Mouse (Mus musculus): ENCODE measurements around the gene Ski. TPM values are rescaled to one million over a fixed set of nuclear protein-coding genes. Genes with fewer than 3 reads are reported as not detected.
"Not testable (repeated sequence)": the region's sequence is repeated elsewhere in the genome, so short reads cannot be mapped to it uniquely, and the experiment has no call there.

Gene Ski
- polyA plus RNA-seq, 1 experiment from 2014 or later = 2.1 TPM

DNA sequence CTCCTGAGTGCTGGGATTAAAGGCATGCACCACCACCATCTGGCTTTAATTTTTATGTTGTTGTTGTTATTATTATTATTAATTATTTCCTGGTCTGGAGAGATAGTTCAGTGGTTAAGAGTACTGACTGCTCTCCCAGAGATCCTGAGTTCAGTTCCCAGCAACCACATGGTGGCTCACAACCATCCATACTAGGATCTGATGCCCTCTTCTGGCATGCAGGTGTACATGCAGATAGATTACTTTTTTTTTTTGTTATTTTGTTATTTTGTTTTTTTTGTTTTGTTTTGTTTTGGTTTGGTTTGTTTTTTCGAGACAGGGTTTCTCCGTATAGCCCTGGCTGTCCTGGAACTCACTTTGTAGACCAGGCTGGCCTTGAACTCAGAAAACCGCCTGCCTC is 25.7 kb upstream of the Ski start:
- ATAC-seq (ENCODE audit: insufficient read depth); H3K36me3 ChIP-seq (replicated peaks); H3K27ac ChIP-seq (replicated peaks); H3K27me3 ChIP-seq; H3K4me3 ChIP-seq (replicated peaks); H3K4me2 ChIP-seq; H3K9me3 ChIP-seq (replicated peaks); H3K9ac ChIP-seq: not testable (repeated sequence)
- 68% methylated on average over 3 of the region's 3 CpGs for WGBS (ENCODE audit: insufficient replicate concordance)
- peaks cover 30% of the 10 kb centered on the region for H3K4me1 ChIP-seq (replicated peaks)

DNA sequence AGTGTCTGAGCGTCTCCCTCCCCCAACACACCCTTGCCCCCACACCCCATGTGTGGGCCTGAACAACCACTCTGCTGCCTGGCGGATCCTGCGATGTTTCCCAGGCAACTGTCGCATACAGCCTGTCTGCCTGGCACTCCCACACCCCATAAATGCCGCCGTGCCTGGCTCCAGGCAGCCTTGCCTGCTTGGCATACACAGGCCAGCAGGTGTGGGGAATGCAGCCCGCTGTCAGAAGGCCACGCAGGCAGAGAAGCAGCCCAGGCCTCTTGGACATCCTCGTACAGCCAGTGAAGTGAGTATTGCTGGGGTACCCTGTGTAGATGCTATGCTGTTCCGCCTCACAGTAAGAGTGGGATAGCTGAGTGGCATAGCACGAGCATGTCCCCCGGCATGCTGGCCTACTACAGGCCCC is 24.3 kb upstream of the Ski start:
- Histone ChIP-seq H3K4me2 (no peak overlapping the region), H3K27ac (replicated peaks) (no peak overlapping the region), H3K36me3 (replicated peaks) (no peaks in the 10 kb centered on the region), H3K9ac (no peak overlapping the region), H3K9me3 (replicated peaks) (no peaks in the 10 kb centered on the region), H3K4me3 (replicated peaks) (no peak overlapping the region), H3K4me1 (replicated peaks) (peaks cover 30% of the 10 kb centered on the region), H3K27me3 (no peaks in the 10 kb centered on the region)
- WGBS (ENCODE audit: insufficient replicate concordance) = 75% methylated on average over 12 of the region's 12 CpGs
- ATAC-seq (ENCODE audit: insufficient read depth) = no peak

DNA sequence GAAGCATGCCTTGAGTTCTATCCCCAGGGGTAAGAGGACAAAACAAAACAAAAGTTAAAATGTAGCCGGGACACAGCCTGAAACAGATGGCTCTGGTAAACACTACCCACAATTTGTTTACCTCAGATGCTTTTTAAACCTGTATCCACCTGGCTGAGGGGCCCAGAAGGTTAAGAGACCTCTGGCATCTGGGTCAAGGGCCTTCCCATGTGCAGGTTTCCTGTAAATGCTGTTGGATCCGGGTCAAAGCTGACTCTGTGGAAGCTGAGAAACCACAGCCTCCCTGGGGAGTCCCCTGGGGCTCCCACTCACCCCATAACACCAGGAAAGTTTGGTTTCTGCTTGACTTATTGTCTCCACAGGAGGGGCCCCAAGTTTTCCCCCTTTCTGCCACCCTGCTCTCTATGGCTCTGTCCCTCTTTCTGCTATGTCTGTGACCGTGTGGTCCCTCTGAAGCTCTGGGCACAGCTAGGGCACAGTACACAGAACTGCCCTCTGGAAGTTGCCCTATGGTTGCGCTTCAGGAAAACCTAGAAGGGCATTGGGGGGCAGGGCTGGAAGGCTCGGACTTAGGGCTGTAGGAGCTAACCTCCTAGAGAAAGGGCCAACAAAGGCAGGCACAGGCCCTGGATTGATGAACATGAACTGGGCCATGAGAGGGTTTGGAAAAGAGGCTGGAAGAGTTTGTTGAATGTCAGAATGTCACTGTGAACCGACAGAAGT is 23.5 kb upstream of the Ski start:
- ATAC-seq (ENCODE audit: insufficient read depth) = no peak
- Histone ChIP-seq H3K4me2 (no peak overlapping the region), H3K27me3 (no peaks in the 10 kb centered on the region), H3K9me3 (replicated peaks) (no peaks in the 10 kb centered on the region), H3K4me3 (replicated peaks) (no peak overlapping the region), H3K36me3 (replicated peaks) (no peaks in the 10 kb centered on the region), H3K9ac (no peak overlapping the region), H3K27ac (replicated peaks) (no peak overlapping the region), H3K4me1 (replicated peaks) (peaks cover 29% of the 10 kb centered on the region)
- WGBS (ENCODE audit: insufficient replicate concordance) = 43% methylated on average over 6 of the region's 6 CpGs

DNA sequence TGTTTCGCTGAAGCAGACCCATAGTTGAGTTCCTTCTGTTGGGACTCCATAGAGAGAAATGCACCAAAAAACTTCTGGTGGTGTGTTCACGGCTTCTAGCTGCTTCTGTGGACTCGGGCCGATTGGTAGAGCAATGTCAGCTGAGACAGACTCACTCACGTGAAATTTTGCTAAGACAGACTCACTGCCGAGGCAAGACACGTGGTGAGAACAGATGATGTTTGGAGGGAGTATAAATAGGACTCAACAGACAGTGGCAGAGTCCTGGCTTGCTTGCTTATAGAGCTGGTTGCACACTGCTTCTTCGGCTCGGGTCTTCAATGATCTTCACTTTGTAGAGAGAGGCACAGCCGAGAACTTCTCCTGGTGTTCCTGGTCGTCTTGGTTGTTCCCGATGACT is 20.8 kb upstream of the Ski start:
- ATAC-seq (ENCODE audit: insufficient read depth) = no peak
- WGBS (ENCODE audit: insufficient replicate concordance) = 64% methylated on average over 12 of the region's 12 CpGs
- Histone ChIP-seq H3K4me3 (replicated peaks) (no peak overlapping the region), H3K27me3 (no peaks in the 10 kb centered on the region), H3K4me1 (replicated peaks) (peaks cover 9% of the 10 kb centered on the region), H3K4me2 (no peak overlapping the region), H3K9me3 (replicated peaks) (no peaks in the 10 kb centered on the region), H3K9ac (no peak overlapping the region), H3K27ac (replicated peaks) (no peak overlapping the region), H3K36me3 (replicated peaks) (no peaks in the 10 kb centered on the region)

DNA sequence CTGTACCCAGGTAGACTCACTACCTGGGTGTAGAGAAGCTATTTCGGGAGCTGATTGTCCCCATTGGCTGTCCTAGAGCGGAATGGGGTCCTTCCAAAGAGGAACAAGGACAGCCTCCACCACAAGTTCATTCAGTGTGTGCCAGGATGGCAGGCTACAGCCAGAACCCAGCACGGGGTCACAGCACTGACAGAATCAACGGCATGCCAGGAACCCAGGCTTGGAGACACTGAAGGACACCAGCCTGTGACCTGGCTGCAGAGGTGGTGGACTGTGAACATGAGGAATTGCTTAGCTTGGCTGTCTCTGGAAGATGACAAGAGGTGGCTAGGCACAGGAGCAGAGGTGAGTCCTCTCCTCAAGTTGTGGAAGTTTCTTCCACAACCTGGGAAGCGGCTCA is 19.9 kb upstream of the Ski start:
- ATAC-seq (ENCODE audit: insufficient read depth) = no peak
- no peak overlapping the region for H3K9ac ChIP-seq
- no peak overlapping the region for H3K4me3 ChIP-seq (replicated peaks)
- no peak overlapping the region for H3K27ac ChIP-seq (replicated peaks)
- 64% methylated on average over 5 of the region's 5 CpGs for WGBS (ENCODE audit: insufficient replicate concordance)
- H3K4me2 ChIP-seq = no peak overlapping the region
- H3K9me3 ChIP-seq (replicated peaks) = no peaks in the 10 kb centered on the region
- no peaks in the 10 kb centered on the region for H3K36me3 ChIP-seq (replicated peaks)
- peaks cover 17% of the 10 kb centered on the region for H3K4me1 ChIP-seq (replicated peaks)
- H3K27me3 ChIP-seq = no peaks in the 10 kb centered on the region

DNA sequence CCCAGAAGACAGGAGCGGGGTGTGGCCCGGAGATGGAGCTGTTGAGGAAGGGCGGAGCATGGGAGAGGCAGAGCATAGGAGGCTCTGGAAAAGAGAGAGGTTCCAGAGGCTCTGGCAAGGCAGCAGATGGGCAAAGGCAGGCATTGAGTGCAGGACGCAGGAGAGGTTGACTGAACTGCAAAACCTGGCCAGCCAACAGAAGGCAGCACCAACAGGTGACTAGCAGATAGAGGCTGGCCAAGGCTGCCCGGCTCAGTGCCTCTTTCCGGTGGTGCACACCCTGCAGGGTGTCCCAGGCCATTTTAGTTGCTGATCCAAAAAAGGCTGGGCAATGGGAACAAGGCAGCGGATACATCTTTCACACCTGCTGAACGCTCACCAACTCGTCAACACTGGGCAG is 19.4 kb upstream of the Ski start:
- 67% methylated on average over 9 of the region's 9 CpGs for WGBS (ENCODE audit: insufficient replicate concordance)
- Histone ChIP-seq H3K4me3 (replicated peaks) (no peak overlapping the region), H3K36me3 (replicated peaks) (no peaks in the 10 kb centered on the region), H3K4me1 (replicated peaks) (peaks cover 22% of the 10 kb centered on the region), H3K27ac (replicated peaks) (no peak overlapping the region), H3K4me2 (no peak overlapping the region), H3K27me3 (no peaks in the 10 kb centered on the region; the same call in 1 of the 2 replicates), H3K9ac (no peak overlapping the region), H3K9me3 (replicated peaks) (no peaks in the 10 kb centered on the region)
- ATAC-seq (ENCODE audit: insufficient read depth) = no peak

DNA sequence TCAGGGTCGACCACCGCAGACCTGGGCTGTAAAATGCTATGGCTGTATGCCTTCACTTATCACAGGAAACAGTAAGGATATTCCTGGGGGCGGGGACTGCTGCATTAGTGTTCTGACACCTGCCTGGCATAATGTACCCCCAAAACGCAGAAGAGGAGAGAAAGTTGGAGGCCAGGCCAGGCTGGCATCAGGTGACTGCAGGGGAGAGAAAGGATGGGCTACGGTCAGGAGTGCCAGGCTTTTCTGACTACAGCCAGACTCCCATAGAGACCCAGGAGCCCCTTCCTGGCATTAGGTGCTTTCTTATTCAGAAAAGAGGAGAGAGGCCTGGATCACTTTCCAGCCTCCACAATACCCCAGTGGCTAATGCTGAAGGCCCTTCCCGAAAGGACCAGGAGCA is 17.1 kb upstream of the Ski start:
- no peak for ATAC-seq (ENCODE audit: insufficient read depth)
- Histone ChIP-seq H3K4me3 (replicated peaks) (no peak overlapping the region), H3K4me2 (no peak overlapping the region), H3K9me3 (replicated peaks) (no peaks in the 10 kb centered on the region), H3K27me3 (no peaks in the 10 kb centered on the region; the same call in 1 of the 2 replicates), H3K4me1 (replicated peaks) (peaks cover 32% of the 10 kb centered on the region), H3K36me3 (replicated peaks) (no peaks in the 10 kb centered on the region), H3K9ac (no peak overlapping the region), H3K27ac (replicated peaks) (no peak overlapping the region)
- 38% methylated on average over 6 of the region's 6 CpGs for WGBS (ENCODE audit: insufficient replicate concordance)

DNA sequence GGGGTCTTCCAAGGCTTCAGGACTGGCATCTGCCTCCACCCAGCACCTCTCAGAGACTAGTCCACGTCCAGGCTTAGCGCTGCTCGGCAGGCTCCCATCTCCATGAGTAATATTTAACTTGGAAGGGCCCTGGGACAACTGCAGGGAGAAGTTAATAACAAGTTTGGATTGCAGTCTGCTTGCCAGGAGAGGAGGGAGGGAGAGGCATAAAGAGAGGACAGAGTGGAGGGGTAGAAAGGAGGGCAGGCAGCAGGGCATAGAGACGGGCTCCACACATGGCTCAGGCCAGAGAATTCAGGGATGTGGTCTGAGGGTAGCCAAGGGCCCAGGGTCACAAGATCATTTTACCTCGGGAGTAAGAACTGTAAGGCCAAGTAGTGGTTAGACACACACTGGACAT is 15.9 kb upstream of the Ski start:
- Histone ChIP-seq H3K4me2 (no peak overlapping the region), H3K9me3 (replicated peaks) (no peaks in the 10 kb centered on the region), H3K36me3 (replicated peaks) (no peaks in the 10 kb centered on the region), H3K27me3 (no peaks in the 10 kb centered on the region; the same call in 1 of the 2 replicates), H3K4me1 (replicated peaks) (peaks cover 44% of the 10 kb centered on the region), H3K9ac (no peak overlapping the region), H3K4me3 (replicated peaks) (no peak overlapping the region), H3K27ac (replicated peaks) (no peak overlapping the region)
- 60% methylated on average over 5 of the region's 5 CpGs for WGBS (ENCODE audit: insufficient replicate concordance)
- 0 out of 2 replicates have a peak, but pooled peaks have one; percentile 17 for ATAC-seq (ENCODE audit: insufficient read depth)

DNA sequence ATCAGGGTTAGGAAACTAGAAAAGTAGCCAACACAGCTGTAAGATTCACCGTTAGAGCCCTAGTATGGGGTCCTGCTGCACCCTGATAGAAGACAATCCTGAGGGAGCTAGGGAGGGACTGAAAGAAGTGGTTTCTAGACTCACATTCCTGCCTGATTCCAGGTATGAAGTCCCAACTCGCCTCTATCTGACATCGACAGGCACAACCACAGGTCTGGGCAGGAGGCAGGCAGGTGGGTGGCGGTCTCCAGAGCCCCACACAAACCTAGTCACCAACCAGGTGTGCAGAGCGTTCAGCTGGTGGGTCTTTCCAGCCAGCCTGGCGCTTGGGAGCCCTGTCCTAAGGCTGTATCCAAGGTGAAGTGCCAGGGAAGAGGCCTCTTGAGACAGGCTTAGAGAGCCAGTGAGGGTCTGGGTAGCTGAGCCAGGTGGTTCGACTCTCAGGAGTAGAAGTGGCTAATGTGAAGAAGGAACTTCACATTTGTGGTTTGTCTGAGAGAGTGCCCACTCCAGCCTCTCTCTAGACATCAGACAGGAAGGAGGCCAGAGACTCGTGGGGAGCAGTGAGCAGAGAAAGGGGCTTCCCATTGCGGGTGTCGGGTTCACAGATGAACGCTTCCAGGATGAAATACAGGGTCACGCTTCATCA is 14.5 kb upstream of the Ski start:
- Histone ChIP-seq H3K9ac (no peak overlapping the region), H3K4me3 (replicated peaks) (no peak overlapping the region), H3K27ac (replicated peaks) (0 out of 2 replicates have a peak overlapping the region, but pooled peaks have one; percentile 77), H3K4me2 (no peak overlapping the region), H3K36me3 (replicated peaks) (no peaks in the 10 kb centered on the region), H3K4me1 (replicated peaks) (peaks cover 46% of the 10 kb centered on the region), H3K9me3 (replicated peaks) (no peaks in the 10 kb centered on the region), H3K27me3 (no peaks in the 10 kb centered on the region; the same call in 1 of the 2 replicates)
- 47% methylated on average over 12 of the region's 12 CpGs for WGBS (ENCODE audit: insufficient replicate concordance)
- no peak for ATAC-seq (ENCODE audit: insufficient read depth)

DNA sequence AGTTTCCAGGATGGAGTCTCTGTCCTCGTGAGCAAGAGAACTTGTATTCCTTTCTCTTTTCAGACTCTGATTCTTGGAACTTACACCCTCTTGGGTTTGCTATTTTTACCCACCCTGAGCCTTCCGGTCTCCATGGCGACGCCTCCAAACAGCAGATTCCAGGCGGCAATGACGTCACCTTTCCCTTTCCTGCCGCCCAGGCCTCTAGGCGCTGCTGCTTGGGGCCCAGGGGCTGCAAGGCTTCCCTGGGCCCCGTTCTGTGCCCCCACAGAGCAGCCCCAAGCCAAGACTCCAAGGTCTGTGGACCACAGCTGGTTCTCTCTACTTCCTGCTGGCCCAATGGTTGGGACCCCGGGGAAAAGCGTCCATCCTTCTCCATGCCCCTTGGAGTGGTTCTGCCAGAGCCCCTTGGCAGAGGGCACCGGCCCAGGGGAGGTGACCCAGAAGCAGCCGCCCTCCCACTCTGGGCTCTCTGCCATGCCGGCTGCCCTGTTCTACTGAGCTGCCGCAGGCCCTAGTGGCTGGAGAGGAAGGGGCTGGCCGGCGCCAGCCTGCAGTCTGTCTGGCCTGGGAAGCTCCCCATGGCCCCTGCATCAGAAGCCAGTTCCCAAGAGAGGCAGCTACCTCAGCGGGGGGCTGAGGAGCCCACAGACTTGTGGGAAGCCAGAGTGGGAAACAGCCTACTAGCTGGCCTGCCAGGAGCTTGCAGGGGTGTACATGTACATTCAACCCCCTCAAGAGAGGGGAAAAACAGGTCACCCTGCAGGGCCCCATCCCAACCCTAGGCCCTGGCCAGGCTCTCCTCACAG is 13.1 kb upstream of the Ski start:
- H3K4me2 ChIP-seq = peak overlapping the region; percentile 31
- no peak overlapping the region for H3K4me3 ChIP-seq (replicated peaks)
- WGBS (ENCODE audit: insufficient replicate concordance) = 9% methylated on average over 18 of the region's 18 CpGs
- no peaks in the 10 kb centered on the region for H3K36me3 ChIP-seq (replicated peaks)
- no peaks in the 10 kb centered on the region for H3K9me3 ChIP-seq (replicated peaks)
- H3K4me1 ChIP-seq (replicated peaks) = peaks cover 46% of the 10 kb centered on the region
- H3K9ac ChIP-seq = no peak overlapping the region
- ATAC-seq (ENCODE audit: insufficient read depth) = peak; percentile 59
- H3K27ac ChIP-seq (replicated peaks) = peak overlapping the region; percentile 77
- H3K27me3 ChIP-seq = no peaks in the 10 kb centered on the region; the same call in 1 of the 2 replicates
